Mouse (Mus musculus) macrophage (primary cell): ENCODE measurements around the gene Klhl1. TPM values are rescaled to one million over a fixed set of nuclear protein-coding genes. Genes with fewer than 3 reads are reported as not detected.
"Not testable (repeated sequence)": the region's sequence is repeated elsewhere in the genome, so short reads cannot be mapped to it uniquely, and the experiment has no call there.

Experiments used
- H3K27ac ChIP-seq: fragments of 350-480 bp; formaldehyde crosslinking; 2 replicates; pipeline ENCODE4 v1.9.0; 2021
- H3K36me3 ChIP-seq: fragments of 350-480 bp; formaldehyde crosslinking; 2 replicates; pipeline ENCODE4 v1.9.0; 2021; ENCODE audit errors: inconsistent target
- H3K4me3 ChIP-seq: fragments of 350-480 bp; formaldehyde crosslinking; 2 replicates; pipeline ENCODE4 v1.9.0; 2021; ENCODE audit errors: inconsistent target
- H3K79me2 ChIP-seq: fragments of 350-480 bp; formaldehyde crosslinking; 2 replicates; pipeline ENCODE4 v1.9.0; 2021; ENCODE audit errors: inconsistent target
- WGBS: methylation state at CpG from one replicate; pipeline ENCODE4 v1.1.7; 2026; ENCODE audit warnings: inconsistent platforms; ENCODE audit not compliant: missing documents; 5-methylcytosine and 5-hydroxymethylcytosine counted together
- polyA plus RNA-seq: library from polyadenylated mRNA; stranded (reverse); fragments of 250-400 nt; gene quantifications from 3 replicates; pipeline ENCODE4 v1.2.4, GENCODE M21; 2018; ENCODE audit warnings: inconsistent platforms
- total RNA-seq, 78 experiments: library from RNA; depleted of rRNA; stranded (reverse); fragments of 250-400 nt; gene quantifications; 1 replicate in 9 of 78; 2 replicates in 24 of 78; 3 replicates in 43 of 78; 4 replicates in 2 of 78; pipeline ENCODE4 v1.2.4; 2018; ENCODE audit warnings: inconsistent platforms in 56 of 78

Gene Klhl1
- total RNA-seq (2018; cell fraction: chromatin; rRNA removed): not detected
- not detected for total RNA-seq (2018; cell fraction: cytosol; rRNA removed)
- not detected for total RNA-seq (2018; cell fraction: nucleus; rRNA removed)
- polyA plus RNA-seq: not detected in 3 replicates

DNA sequence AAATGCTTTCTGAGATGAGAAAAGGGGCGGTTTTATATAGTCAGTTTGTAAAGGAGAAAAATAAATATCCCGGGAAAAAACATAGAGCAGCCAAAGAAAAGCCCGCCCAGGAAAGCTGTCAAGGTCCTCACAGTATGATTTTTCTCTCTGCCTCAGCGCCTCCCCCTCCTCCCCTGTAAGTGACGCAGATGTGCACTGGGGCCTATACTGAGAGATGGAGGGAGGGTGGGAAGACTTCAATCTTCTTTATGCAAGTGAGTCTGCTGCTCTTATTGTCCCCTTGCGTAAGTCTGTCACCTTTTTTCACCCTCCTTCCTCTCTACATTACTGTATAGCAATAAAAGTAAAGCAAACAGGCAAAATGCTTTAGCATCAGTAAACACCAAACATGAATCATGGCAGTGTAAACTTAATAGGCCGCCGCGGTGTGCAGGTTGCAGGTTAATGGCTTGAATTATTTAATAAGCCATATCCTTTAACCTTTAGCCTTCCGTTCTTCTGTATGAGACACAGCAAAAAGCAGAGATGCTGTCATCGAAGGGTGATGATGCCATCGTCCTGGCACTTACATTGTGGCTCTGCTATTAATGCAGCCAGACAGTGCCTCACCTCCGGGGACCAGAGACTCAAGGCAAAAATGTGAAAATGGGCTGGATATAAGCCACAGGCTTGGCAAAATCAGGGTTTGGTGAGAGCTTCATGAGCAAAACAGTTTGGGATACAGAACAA, at the start of gene Klhl1:
TSS of gene Klhl1 (minus strand) at position 149 of the 729 bp plus-strand sequence.
- Histone ChIP-seq H3K79me2 (no peaks in the 10 kb centered on the region), H3K36me3 (no peaks in the 10 kb centered on the region), H3K4me3 (no peak within 1 kb of the TSS), H3K27ac (no peak within 1 kb of the TSS)
- WGBS: 54% methylated on average over 13 of the region's 13 CpGs

DNA sequence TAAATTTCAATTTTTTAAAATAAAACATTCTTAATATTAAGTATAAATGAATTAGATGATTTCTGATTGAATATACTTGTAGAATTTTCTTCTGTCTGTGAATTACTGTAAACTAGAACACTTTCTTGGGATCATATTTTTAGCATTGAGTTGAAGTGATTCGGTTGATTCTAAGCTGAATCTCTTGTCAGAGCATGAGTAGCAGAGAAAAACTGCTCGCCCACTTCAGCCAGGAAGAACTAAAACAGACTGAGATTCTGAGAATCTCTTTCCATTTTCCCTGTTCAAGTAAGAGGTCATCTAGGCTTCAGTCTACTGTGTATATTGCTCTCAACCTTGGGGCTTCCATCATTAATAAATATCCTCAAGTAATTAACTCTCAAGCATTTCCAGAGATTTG, 34.8 kb upstream of the Klhl1 start:
- Histone ChIP-seq H3K4me3 (no peak overlapping the region), H3K79me2 (no peaks in the 10 kb centered on the region), H3K36me3 (no peaks in the 10 kb centered on the region), H3K27ac (no peak overlapping the region)
- 92% methylated on average over 2 of the region's 2 CpGs for WGBS

DNA sequence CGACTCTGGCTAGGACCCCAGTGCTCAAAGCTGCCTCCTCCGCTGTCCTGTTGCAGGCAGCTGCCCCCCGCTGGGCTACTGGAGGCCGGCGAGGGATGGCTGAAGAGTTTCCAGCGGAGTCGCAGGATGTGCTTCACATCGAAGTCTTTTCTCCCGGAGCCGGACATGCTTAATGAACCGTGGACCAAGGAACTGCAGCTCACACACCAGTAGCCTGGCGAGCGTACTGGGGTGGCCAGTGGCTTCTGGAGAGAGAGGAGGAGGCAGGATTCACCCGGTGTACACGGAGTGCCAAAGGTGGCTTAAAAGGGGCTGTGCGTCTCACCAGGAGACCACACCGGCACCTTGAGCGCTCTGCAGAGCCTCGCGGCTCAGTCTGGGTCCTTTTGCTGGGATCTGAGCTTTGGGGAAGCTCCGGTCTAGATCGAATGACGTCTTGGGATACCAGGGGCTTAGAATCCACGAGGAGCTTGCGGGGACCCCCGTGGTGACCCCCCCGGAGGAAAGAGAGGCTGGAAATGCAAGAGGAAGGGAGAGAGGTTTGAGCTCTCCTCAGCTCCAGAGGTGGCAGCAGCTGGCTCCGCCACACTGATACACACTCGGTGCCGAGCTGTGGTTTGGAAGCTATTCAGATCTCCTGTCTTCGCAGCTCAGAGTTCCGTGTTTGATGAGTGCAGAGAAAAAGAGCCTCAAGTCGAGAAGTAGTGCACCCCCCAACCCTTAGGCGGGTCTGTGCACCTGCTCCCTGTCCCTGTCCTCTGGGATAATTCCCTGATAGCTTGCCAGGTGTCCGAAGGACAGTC, 550 bp downstream of the Klhl1 start:
- Histone ChIP-seq H3K4me3 (no peak overlapping the region), H3K36me3 (no peaks in the 10 kb centered on the region), H3K79me2 (no peaks in the 10 kb centered on the region), H3K27ac (no peak overlapping the region)
- WGBS: 5% methylated on average over 35 of the region's 35 CpGs

DNA sequence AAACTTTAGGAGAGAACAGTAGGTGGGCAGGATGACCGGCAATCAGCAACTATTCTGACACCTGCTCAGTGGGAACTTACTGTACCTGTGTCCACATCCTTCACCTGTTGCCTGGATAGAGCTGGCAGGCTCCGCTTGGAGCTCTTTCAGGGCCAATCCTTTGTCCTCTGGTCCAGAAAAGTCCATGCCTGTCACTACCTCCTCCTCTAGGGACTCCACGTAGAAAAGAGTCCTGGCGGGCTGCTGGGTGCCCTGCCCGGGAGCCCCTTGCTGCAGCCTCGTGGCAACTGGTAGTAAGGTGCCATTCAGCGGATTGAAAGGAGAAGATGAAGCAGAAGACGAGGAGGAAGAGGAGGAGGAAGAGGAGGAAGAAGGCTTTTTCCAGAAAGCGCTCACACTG, 1.2 kb downstream of the Klhl1 start:
- WGBS: 17% methylated on average over 9 of the region's 9 CpGs
- no peak overlapping the region for H3K4me3 ChIP-seq
- H3K79me2 ChIP-seq: no peaks in the 10 kb centered on the region
- H3K36me3 ChIP-seq: no peaks in the 10 kb centered on the region
- no peak overlapping the region for H3K27ac ChIP-seq

DNA sequence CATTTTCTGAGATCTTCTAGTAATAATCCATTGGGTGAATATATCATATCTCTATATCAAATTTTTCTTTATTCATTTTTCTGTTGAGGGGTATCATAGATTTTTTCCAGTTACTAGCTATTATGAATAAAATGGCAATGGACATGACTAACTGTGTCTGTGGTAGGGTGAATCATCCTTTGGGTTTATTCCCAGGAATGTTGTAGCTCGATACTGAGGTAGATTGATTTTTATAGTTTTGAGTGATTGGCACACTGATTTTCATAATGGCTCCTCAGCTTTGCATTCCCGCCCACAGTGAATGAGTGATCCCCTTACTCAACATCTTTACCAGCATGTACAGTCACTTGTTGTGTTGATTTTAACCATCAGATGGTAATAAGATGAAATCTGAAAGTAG, 19.0 kb downstream of the Klhl1 start:
- no peaks in the 10 kb centered on the region for H3K79me2 ChIP-seq
- whole genome bisulfite sequencing: 79% methylated on average over 2 of the region's 2 CpGs
- no peak overlapping the region for H3K27ac ChIP-seq
- H3K4me3 ChIP-seq: no peak overlapping the region
- H3K36me3 ChIP-seq: no peaks in the 10 kb centered on the region

DNA sequence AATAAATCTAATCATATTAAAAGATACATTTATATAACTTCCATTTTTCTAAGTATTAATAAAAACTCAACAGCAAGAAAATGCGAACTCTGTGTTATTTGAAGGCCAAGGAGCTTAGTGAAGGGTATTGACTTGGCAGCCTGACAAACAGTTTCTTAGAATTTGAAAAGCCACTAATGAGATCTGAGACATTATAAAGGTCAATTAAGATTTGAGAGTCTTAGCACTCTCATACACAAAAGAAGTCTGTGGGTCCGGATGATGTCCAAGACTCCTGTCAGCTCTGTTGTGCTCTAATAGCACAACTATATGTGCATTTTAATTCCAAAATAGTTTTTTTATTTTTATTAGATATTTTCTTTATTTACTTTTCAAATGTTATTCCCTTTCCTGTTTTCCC, 47.1 kb downstream of the Klhl1 start:
- no peak overlapping the region for H3K4me3 ChIP-seq
- H3K27ac ChIP-seq: no peak overlapping the region
- no peaks in the 10 kb centered on the region for H3K36me3 ChIP-seq
- WGBS: 90% methylated on average over 2 of the region's 2 CpGs
- no peaks in the 10 kb centered on the region for H3K79me2 ChIP-seq

DNA sequence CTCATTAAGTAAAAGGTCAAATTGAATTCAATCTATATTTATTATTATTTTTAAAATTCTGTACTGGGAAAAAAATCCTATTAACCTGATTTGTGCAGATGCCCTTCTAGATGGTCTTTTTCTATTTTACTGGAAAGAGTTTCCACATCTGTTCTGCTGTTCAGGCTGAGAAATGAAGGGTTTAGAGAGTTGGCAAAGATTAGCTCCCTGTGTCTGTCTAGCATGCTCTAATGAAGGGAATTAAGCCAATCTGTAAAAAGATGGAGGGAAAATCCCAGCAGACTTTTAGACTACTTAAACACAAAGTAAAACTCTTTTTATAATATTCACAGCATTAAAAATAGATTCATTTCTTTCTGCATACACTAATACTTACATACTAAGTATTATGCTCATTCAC, 47.6 kb downstream of the Klhl1 start:
- no peaks in the 10 kb centered on the region for H3K36me3 ChIP-seq
- no peak overlapping the region for H3K27ac ChIP-seq
- H3K4me3 ChIP-seq: no peak overlapping the region
- H3K79me2 ChIP-seq: no peaks in the 10 kb centered on the region

DNA sequence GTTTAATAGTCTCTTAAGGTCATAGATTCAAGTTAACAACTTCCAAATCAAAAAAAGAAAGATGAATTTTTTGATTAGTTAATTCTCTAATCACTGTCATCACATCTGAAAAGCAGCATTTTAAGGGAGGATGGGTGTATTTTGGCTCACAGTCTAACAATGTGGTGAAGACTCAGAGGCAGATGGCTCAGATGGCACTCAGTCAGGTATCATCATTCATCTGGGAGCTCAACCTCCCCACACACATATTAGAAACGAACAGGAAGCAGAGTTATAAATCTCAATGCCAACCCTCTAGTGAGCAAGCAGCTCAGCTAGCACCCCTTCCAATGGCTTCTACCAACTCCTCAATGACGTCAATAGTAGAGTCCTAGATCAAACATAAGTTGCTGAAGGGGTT, 57.1 kb downstream of the Klhl1 start:
- 63% methylated on average over 2 of the region's 2 CpGs for WGBS

DNA sequence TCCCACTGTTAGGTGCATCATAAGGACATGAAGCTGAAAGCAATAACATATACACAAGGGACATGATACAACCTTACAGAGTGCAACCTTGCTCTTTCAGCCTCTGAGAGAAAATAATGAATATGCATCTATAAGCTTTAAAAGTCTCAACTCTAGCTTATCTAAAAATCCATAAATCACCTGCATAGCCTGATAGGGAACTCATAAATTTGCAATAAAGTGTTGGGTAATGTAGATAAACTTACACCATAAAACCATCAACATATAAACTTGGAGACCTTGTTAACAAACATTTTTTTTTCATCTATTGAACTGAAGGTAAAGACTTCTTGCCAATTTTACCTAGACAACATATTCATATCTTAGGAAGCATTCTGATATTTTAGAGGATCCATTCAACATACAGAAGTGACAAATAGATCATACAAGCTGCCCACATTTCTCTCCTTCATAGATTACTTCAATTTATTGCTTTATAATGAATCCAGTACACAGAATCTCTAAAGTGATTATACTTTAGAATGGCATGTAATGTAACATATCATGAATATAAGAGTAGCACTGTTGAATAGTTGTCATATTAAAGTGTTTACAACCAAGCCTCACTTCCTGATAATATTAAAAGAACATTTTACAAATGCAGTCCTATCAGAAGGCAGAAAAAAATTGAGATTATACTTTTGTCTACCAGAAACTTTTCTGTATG, 126.7 kb downstream of the Klhl1 start:
- Histone ChIP-seq H3K36me3 (no peaks in the 10 kb centered on the region), H3K27ac (no peak overlapping the region), H3K4me3 (no peak overlapping the region), H3K79me2 (no peaks in the 10 kb centered on the region)

More for the DNA sequence above, 57.1 kb downstream of the Klhl1 start:
- no peaks in the 10 kb centered on the region for H3K79me2 ChIP-seq
- no peak overlapping the region for H3K27ac ChIP-seq
- no peak overlapping the region for H3K4me3 ChIP-seq
- no peaks in the 10 kb centered on the region for H3K36me3 ChIP-seq

DNA sequence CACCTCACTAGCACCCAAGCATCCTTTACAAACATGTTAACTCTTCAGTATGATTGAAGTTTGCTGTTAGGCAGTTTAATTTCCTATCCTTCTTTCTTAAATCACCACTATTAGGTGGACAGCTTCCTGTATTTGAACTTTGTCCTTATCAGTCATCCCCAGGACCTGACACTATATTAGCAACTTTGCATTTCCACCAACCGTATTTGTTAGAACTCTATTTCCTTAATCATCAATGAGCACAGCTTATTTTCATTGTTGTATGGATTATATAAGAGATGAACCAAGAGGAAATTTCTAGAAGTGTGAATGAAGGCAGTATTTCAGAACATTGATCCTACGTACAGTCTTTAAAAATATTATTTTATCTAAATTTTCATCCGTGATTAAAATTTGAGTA, 156.2 kb downstream of the Klhl1 start:
- Histone ChIP-seq H3K36me3 (no peaks in the 10 kb centered on the region), H3K79me2 (no peaks in the 10 kb centered on the region), H3K4me3 (no peak overlapping the region), H3K27ac (no peak overlapping the region)
- WGBS: 63% methylated on average over 3 of the region's 3 CpGs

DNA sequence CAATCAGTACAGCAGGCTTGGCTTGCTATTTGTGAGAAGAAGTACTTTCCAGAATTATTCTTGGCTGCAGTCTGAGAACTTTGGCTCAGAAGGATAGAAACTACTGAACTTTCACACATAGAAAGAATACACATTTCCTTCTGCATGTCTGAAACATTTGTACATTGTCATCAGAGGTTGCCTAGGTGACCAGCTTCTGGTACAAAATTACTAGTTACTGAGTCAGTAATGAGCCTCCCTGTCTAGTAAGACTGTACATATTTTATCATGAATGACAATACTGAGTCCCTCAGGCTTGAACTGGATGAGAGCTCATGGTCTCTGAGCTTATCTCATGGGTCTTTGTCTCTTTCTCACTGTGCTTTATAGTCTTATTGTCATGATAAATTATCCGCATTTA, 170.7 kb downstream of the Klhl1 start:
- WGBS: 90% methylated on average over 1 of the region's 1 CpGs
- H3K4me3 ChIP-seq: no peak overlapping the region
- H3K79me2 ChIP-seq: no peaks in the 10 kb centered on the region
- H3K27ac ChIP-seq: no peak overlapping the region
- H3K36me3 ChIP-seq: no peaks in the 10 kb centered on the region

DNA sequence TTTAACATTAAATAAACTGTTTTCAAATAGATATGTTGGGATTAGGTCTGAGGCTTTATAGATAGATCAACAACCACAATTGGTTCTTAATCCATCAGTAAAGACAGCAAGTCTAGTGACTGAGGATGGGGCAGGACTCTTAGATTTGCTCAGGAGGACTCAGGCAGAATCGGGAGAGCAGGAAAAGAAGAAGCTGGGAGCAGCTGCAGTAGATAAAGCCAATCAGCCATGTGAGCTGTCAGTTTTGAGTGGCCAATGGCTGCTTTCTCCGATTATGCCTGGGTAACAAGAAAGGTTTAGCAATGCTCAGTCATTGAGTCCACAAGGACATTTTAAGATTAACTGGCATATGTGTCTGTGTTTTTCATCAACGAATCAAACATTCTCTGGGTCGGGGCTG, 187.8 kb downstream of the Klhl1 start:
- H3K36me3 ChIP-seq: no peaks in the 10 kb centered on the region
- H3K4me3 ChIP-seq: no peak overlapping the region
- no peaks in the 10 kb centered on the region for H3K79me2 ChIP-seq
- WGBS: 84% methylated on average over 4 of the region's 4 CpGs
- H3K27ac ChIP-seq: no peak overlapping the region

DNA sequence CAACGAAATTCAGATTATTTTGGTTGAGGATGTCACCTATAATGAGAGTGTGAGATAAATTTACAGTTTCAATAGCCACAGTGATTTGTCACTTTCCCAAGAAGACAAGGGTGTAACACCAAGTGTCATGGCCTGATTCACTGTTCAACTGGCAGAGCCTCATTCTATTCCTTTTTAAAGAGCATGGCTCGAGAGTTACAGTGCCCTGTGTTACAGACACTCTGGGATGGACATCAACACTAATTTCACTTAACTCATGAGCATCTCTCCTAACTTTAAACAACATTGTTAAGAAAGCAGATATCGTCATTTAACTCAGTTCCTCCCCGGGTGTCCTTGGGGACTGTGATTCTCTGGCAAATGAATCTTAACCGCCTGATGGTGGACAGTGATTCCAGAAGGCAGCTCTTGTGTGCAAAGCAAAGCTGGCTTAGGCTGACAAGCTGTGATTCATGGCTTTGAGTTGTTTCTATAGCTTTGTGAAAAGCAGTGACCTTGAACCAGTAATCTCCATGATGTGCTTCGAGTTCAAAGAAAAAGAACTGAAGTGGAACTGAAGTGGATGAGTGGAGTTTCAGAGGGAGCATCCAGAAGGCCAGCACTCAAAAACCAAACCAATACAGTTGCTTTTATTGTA, 301.0 kb downstream of the Klhl1 start:
- WGBS: 63% methylated on average over 6 of the region's 6 CpGs
- Histone ChIP-seq H3K79me2 (no peaks in the 10 kb centered on the region), H3K27ac (no peak overlapping the region), H3K36me3 (no peaks in the 10 kb centered on the region), H3K4me3 (no peak overlapping the region)

DNA sequence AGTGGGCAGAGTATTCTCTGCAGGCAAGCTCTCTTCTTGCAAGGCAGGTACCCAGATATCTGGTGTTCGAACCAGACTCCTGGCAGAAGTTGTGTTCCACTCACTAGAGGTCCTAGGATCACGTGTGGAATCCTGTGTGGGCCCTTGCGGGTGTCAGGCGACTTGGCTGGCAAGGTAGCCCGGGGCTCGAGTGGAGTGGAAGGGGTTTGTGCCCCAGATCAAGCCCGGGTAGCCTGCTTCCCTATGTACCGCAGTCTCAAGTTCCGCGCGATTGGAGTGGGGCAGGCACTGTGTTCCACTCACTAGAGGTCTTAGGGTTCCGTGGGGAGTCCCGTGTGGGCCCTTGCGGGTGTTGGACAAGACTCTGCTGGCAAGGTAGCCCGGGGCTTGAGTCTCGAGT, 324.1 kb downstream of the Klhl1 start:
- not testable (repeated sequence) for H3K4me3 ChIP-seq, H3K79me2 ChIP-seq, H3K27ac ChIP-seq, H3K36me3 ChIP-seq
- WGBS: 58% methylated on average over 2 of the region's 16 CpGs
